Mouse (Mus musculus) stomach, postnatal 0 days (tissue): ENCODE results near the gene Nom1.

ENCODE experiments used
- CTCF ChIP-seq: IDR thresholded peaks from 2 replicates; pipeline ENCODE4 v1.5.1; 2016; ENCODE audit warnings: antibody characterized with exemption, low read depth, mild to moderate bottlenecking, moderate library complexity
- EP300 ChIP-seq: optimal IDR thresholded peaks from 2 replicates; pipeline ENCODE3; 2016; ENCODE audit warnings: antibody characterized with exemption

DNA sequence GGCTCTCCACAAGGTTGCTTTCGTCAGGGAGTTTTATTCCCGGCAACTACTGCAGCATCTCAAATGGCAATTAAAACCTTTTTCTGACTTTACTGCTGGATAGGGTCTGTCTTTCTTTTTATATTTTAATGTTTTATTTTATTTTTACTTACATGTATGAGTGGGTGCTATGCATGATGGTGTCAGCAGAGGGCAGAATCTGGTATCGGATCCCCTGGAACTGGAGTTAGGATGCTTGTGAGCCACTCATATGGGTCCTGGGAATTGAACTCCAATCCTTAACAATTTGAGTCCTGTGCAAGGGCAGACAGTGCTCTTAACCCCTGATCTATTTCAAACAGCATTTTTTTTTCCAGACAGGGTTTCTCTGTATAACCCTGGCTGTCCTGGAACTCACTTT lies 21.4 kb upstream of the Nom1 start:
- TF ChIP-seq CTCF (peak; percentile 54), EP300 (no peak)
